In the genomic region with DNA sequence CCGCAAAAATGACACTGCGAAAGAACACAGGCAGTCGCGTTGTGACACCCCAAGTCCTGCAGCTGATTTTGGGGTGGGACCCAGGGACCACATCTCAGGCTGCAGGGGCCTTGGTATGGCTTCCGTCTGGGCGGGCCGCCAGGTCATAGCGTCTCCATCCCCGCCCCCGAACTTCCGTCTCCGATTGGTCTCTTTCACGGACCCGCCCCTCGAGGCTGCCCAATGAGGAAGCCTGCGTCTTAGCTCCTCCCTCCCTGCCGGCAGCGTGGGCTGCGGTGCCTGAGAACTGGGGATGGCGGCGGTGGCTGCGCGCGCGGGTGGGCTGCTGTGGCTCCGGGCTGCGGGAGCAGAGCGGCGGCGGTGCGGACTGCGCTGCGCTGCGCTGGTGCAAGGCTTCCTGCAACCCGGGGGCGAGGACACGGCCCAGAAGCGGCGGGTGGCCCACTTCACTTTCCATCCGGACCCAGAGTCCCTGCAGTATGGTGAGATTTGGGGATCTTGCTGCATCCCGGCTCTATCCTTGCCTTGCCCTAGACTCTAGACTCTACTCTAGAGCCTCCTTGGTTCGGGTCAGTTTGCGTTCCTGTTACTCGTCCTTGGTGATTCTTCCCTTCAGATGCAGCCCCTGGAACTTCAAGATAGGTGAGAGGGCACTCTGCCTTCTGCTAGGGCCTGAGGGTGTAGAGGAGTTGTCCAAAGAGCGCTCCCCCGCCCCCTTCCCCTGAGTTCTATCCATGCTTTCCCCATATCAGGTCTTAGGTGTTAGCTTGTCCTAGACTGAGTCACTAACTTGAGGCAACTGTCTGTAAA, we compare ENCODE assay signal across 8 mouse cellular contexts. TPM values are rescaled to one million over a fixed set of nuclear protein-coding genes. Genes with fewer than 3 reads are reported as not detected.
DNase-seq lines count a peak whose midpoint lies in the region; ATAC-seq lines count a peak whose summit lies in the region.

A gene (plus strand): TSS at position 268 of the 810 bp plus-strand sequence.

- peak within 1 kb of the TSS; percentile 79 for H3K4me3 ChIP-seq in lung, embryonic 16.5 days (ENCODE audit: low read length)

- peak; percentile 85 for DNase-seq in MEL-GATA-1-ER (ENCODE audit: extremely low read depth, low read depth)
- peak; percentile 98 for DNase-seq in cerebellum, adult 8-10 months
- DNase-seq in forelimb bud, embryonic 11.5 days (ENCODE audit: low read depth, low spot score), result peak; percentile 91
- DNase-seq in layer of hippocampus, adult 9-10 months (ENCODE audit: low spot score), result peak; percentile 96
- DNase-seq in ovary, postnatal 10 days (ENCODE audit: low spot score), result peak; percentile 93
- DNase-seq in thymus, postnatal 10 days (ENCODE audit: low spot score in 2 of 2), result peak; percentile 90 to 92

- no peaks in the 10 kb centered on the region for H3K9me3 ChIP-seq in lung, embryonic 16.5 days (ENCODE audit: control insufficient read depth, low read length)

- peak within 1 kb of the TSS; percentile 78 for H3K4me2 ChIP-seq in lung, embryonic 16.5 days (ENCODE audit: low read depth, low read length)

- under 1% methylated on average over 45 of the region's 46 CpGs for WGBS in lung, embryonic 16.5 days

- H3K36me3 ChIP-seq in lung, embryonic 16.5 days (ENCODE audit: control insufficient read depth, insufficient read depth, low read length), result no peaks in the 10 kb centered on the region

- H3K27me3 ChIP-seq in lung, embryonic 16.5 days (ENCODE audit: control insufficient read depth, insufficient read depth, low read depth, low read length), result no peaks in the 10 kb centered on the region

- peaks cover 2% of the 10 kb centered on the region; the same call in 1 of the 2 replicates for H3K4me1 ChIP-seq in lung, embryonic 16.5 days (replicated peaks; ENCODE audit: control insufficient read depth, insufficient read depth, low read length)

- H3K27ac ChIP-seq in lung, embryonic 16.5 days (ENCODE audit: low read length), result no peak within 1 kb of the TSS

- peak within 1 kb of the TSS; percentile 76 for H3K9ac ChIP-seq in lung, embryonic 16.5 days (ENCODE audit: low read length)

- peak; percentile 100 for ATAC-seq in hematopoietic stem cell, adult 5-6 weeks (replicated peaks in 1 of 2; ENCODE audit: insufficient read depth in 1 of 2, low FRiP score in 2 of 2, low TSS enrichment in 1 of 2, low read depth in 1 of 2, poor library complexity in 2 of 2, severe bottlenecking in 2 of 2)
- peak; percentile 100 for ATAC-seq in lung, embryonic 16.5 days (ENCODE audit: low read depth)

RNA-seq across cellular contexts. Expression of the gene that starts here (rescaled TPM):
- total RNA-seq in hematopoietic stem cell, adult 5-6 weeks (2017), result 9.4 and 20.1 TPM in 2 replicates
- 33.9 and 35.8 TPM in 2 replicates for polyA plus RNA-seq in lung, embryonic 16.5 days (2015; fragmentation: Nextera tagmentation; extraction: Ambion mirVana)
